ENCODE assay signal across 25 mouse cellular contexts in the genomic region with DNA sequence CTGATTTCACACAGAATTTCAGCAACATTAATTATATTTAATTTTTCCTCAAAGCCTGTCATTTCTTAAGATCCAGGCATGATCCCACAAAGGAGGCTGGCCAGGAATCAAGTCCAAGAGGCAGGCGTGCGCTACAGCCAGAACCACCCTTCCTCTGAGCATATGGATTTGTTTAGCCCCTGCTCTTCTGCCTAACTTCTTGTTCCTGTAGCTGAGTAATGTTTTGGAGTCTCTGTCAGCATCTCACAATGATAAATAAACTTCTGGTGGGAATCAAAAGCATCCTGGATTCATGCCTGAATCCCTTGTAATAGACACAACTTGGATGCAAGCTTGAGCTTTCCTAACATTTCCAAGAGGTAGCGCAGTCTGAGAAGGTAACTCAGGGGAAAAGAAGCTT.
"Had no signal": no experiment of that assay in that cellular context is flagged by ENCODE, and none has a peak within 500 bp of the region (broad histone marks: within the 10 kb centered on the region; RNA-seq: fewer than 3 reads in every experiment).

No protein-coding gene starts in this region.

- H3K27me3 ChIP-seq: hindbrain, embryonic 12.5 days; intestine, embryonic 15.5 days; limb, embryonic 13.5 days; liver, embryonic 13.5 days; liver, embryonic 15.5 days had no signal

- H3K36me3 ChIP-seq: hindbrain, embryonic 10.5 days; hindbrain, embryonic 12.5 days; intestine, embryonic 15.5 days; limb, embryonic 13.5 days; liver, embryonic 13.5 days; liver, embryonic 15.5 days had no signal

- ATAC-seq: hindbrain, embryonic 16.5 days; intestine, embryonic 15.5 days; intestine, postnatal 0 days had no signal

- H3K9ac ChIP-seq: hindbrain, embryonic 12.5 days; hindbrain, embryonic 14.5 days; intestine, embryonic 15.5 days; limb, embryonic 13.5 days; liver, embryonic 13.5 days; liver, embryonic 15.5 days had no signal

- H3K27ac ChIP-seq: gastrocnemius, adult 2 months; heart, adult 2 months; hindbrain, embryonic 10.5 days; hindbrain, embryonic 12.5 days; hindbrain, embryonic 14.5 days; intestine, embryonic 15.5 days; layer of hippocampus, adult 2 months; left cerebral cortex, adult 2 months; limb, embryonic 13.5 days; liver, embryonic 13.5 days; liver, embryonic 15.5 days had no signal

- H3K4me1 ChIP-seq: hindbrain, embryonic 10.5 days; hindbrain, embryonic 12.5 days; intestine, embryonic 15.5 days; limb, embryonic 13.5 days; liver, embryonic 13.5 days; liver, embryonic 15.5 days had no signal

- H3K9me3 ChIP-seq: hindbrain, embryonic 10.5 days; intestine, embryonic 15.5 days; limb, embryonic 13.5 days; liver, embryonic 13.5 days; liver, embryonic 15.5 days had no signal

- DNase-seq: gastrocnemius, adult 2 months; gastrocnemius, postnatal 10 days; gastrocnemius, postnatal 25 days; heart, adult 2 months; heart, postnatal 10 days; heart, postnatal 4 days; kidney, adult 18-20 months; kidney, adult 8-10 months; kidney, postnatal 10 days; kidney, postnatal 25 days; kidney, postnatal 4 days; liver; liver, embryonic 13.5 days had no signal

- H3K4me3 ChIP-seq: gastrocnemius, adult 2 months; heart, adult 2 months; hindbrain, embryonic 10.5 days; hindbrain, embryonic 12.5 days; intestine, embryonic 15.5 days; layer of hippocampus, adult 2 months; left cerebral cortex, adult 2 months; limb, embryonic 13.5 days; liver, embryonic 13.5 days; liver, embryonic 15.5 days had no signal

- H3K4me2 ChIP-seq: heart, embryonic 11.5 days; hindbrain, embryonic 12.5 days; hindbrain, embryonic 14.5 days; intestine, embryonic 15.5 days; limb, embryonic 13.5 days; liver, embryonic 11.5 days; liver, embryonic 13.5 days; liver, embryonic 15.5 days had no signal
